Mouse (Mus musculus) cerebellum, adult 2 months (tissue): Measurements from ENCODE around the gene Tpcn1.

ENCODE experiments used
- CTCF ChIP-seq: fragments of 200-500 bp; IDR thresholded peaks from 2 replicates; pipeline ENCODE4 v1.5.1; 2011; ENCODE audit warnings: low read depth, mild to moderate bottlenecking, control low read depth, low read length, moderate library complexity, borderline replicate concordance; ENCODE audit not compliant: insufficient read depth
- POLR2A ChIP-seq: fragments of 200-500 bp; IDR thresholded peaks from 2 replicates; pipeline ENCODE4 v1.6.1; 2011; ENCODE audit warnings: low read length, control low read depth, borderline replicate concordance; ENCODE audit not compliant: insufficient read depth

DNA sequence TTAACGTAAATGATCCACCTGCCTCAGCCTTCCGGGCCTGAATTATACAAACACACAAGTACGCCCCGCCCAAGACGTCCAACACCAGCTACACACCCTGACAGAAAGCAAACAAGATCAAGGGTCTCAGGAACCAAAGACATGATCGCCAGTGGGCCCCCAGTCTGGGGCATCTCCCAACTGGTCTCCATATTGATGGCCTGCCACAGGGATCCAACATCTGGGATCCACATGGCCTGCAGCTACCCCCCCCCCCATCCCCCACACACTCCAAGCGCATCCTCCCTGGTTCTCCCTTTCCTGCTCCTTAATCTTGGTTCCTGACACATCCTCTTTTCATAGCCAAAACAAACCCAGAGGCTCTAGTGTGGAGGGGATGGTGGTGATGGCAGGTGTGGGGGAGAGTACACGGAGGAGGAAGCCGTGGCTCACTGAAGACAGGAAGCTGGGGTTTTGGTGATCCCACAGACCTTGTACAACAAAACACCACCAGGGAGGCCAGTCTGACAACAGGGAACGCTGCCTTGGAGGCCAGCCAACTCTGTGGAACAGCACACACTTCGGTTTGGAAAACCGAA is 9.9 kb downstream of the Tpcn1 start:
- TF ChIP-seq CTCF (no peak), POLR2A (no peak)
